Mouse (Mus musculus): ENCODE data around the gene Rnf10. TPM values are rescaled to one million over a fixed set of nuclear protein-coding genes. Genes with fewer than 3 reads are reported as not detected.

The Rnf10 gene
- polyA plus RNA-seq, 2 experiments = 60.2 to 97.0 TPM

DNA sequence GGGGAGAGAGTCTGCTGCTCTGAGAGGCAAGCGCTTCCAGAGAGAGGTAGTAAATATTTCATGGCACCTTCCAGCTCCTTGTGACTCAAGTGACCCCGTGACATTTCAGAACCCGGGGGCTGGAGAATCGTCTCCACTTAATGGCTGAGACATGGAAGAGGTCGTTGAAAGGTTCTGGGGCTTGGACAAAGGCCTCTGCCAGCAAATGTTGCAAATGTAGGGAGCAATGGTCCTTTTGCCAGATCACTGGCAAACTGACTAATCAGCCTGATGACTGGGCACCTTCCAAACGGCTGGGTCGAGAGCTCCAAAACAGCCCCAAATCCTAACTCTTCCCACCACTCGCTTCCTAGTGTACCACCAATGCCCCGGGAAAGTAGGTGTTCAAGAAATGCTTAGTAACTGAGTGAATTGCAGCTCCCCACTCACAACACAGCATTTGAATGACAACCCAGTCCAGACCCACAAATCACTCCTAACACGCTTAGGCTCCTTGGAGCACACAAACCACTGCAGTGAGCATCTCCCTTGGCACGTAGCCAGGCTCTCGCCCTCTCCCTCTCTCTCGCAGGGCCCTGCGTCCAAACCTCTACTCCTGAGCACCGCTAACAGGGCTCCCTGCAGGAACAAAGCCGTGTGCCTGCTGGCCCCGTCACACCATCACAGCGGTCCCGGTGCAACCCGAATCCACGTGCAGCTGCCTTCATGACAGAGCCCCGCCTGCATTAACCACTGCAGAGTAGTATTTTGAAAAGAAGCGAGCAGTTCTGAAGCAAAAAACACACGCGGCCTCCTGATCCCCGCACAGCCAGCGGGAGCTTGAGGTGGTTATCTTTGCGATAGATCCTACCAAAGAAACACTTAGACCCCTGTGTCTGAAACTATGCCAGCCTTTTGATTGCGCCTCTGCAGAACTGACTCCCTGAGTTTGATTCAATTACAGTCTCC is 80.5 kb downstream of the Rnf10 start:
- DNase-seq (ENCODE audit: low read depth in 3 of 3, low spot score in 3 of 3) (no peak), ATAC-seq (ENCODE audit: insufficient read depth) (no peak)
- H3K9me3 ChIP-seq (ENCODE audit: control insufficient read depth, low read length) = no peaks in the 10 kb centered on the region
- no peak overlapping the region for H3K27ac ChIP-seq
- no peak overlapping the region for H3K4me2 ChIP-seq (ENCODE audit: low read depth)
- H3K4me1 ChIP-seq (replicated peaks; ENCODE audit: control insufficient read depth in 2 of 2, insufficient read depth in 2 of 2, low read length in 1 of 2) = peaks cover 0 to 3% of the 10 kb centered on the region in 2 experiments; a peak in 2 of 4 replicates
- TF ChIP-seq CTCF (IDR thresholded peaks at IDR 0.05; ENCODE audit: low read depth) = no peak
- no peak for TF ChIP-seq EP300 (IDR thresholded peaks at IDR 0.05; ENCODE audit: low read depth)
- H3K4me3 ChIP-seq (ENCODE audit: insufficient read depth in 1 of 2, low read depth in 2 of 2, low read length in 2 of 2) = no peak overlapping the region
- H3K9ac ChIP-seq (replicated peaks) = no peak overlapping the region
- 10% methylated on average over 29 of the region's 29 CpGs for WGBS (ENCODE audit: insufficient replicate concordance)
- peaks cover 61% of the 10 kb centered on the region for H3K27me3 ChIP-seq (ENCODE audit: control insufficient read depth, insufficient read depth, low read length)
- no peaks in the 10 kb centered on the region for H3K36me3 ChIP-seq (replicated peaks; ENCODE audit: control insufficient read depth, insufficient read depth, low read depth)

Other genes starting within 250 kb of the Rnf10 start
- 0.07 TPM in 1 of 2 replicates, not detected in the other for gene Gm10401, start 174.6 kb downstream of the Rnf10 start, polyA plus RNA-seq (2012; rRNA removed)
- gene Gm10401, start 174.6 kb downstream of the Rnf10 start, polyA plus RNA-seq (2014; fragmentation: Nextera tagmentation; extraction: Ambion mirVana) = 11.9 and 14.0 TPM in 2 replicates
- gene Acads, start 153.6 kb downstream of the Rnf10 start, polyA plus RNA-seq (2012; rRNA removed) = 26.0 and 26.4 TPM in 2 replicates
- 21.2 and 22.9 TPM in 2 replicates for gene Acads, start 153.6 kb downstream of the Rnf10 start, polyA plus RNA-seq (2014; fragmentation: Nextera tagmentation; extraction: Ambion mirVana)
- gene Unc119b, start 137.9 kb downstream of the Rnf10 start, polyA plus RNA-seq (2012; rRNA removed) = 6.2 and 6.3 TPM in 2 replicates
- gene Unc119b, start 137.9 kb downstream of the Rnf10 start, polyA plus RNA-seq (2014; fragmentation: Nextera tagmentation; extraction: Ambion mirVana) = 5.6 and 7.5 TPM in 2 replicates
- 22.3 and 34.1 TPM in 2 replicates for gene Mlec, start 114.7 kb downstream of the Rnf10 start, polyA plus RNA-seq (2012; rRNA removed)
- gene Mlec, start 114.7 kb downstream of the Rnf10 start, polyA plus RNA-seq (2014; fragmentation: Nextera tagmentation; extraction: Ambion mirVana) = 13.9 and 16.1 TPM in 2 replicates
- gene Cabp1, start 78.5 kb downstream of the Rnf10 start, polyA plus RNA-seq (2012; rRNA removed) = 0.13 and 0.26 TPM in 2 replicates
- gene Cabp1, start 78.5 kb downstream of the Rnf10 start, polyA plus RNA-seq (2014; fragmentation: Nextera tagmentation; extraction: Ambion mirVana) = 0.14 TPM in 1 of 2 replicates, not detected in the other
- gene Pop5, start 37.1 kb downstream of the Rnf10 start, polyA plus RNA-seq (2012; rRNA removed) = 45.0 and 55.2 TPM in 2 replicates
- 95.5 and 106 TPM in 2 replicates for gene Pop5, start 37.1 kb downstream of the Rnf10 start, polyA plus RNA-seq (2014; fragmentation: Nextera tagmentation; extraction: Ambion mirVana)
- gene Coq5, start 6.8 kb upstream of the Rnf10 start, polyA plus RNA-seq (2012; rRNA removed) = 8.2 and 10.3 TPM in 2 replicates
- gene Coq5, start 6.8 kb upstream of the Rnf10 start, polyA plus RNA-seq (2014; fragmentation: Nextera tagmentation; extraction: Ambion mirVana) = 28.4 and 28.7 TPM in 2 replicates
- 63.0 and 152 TPM in 2 replicates for gene Dynll1, start 28.1 kb upstream of the Rnf10 start, polyA plus RNA-seq (2012; rRNA removed)
- 636 and 642 TPM in 2 replicates for gene Dynll1, start 28.1 kb upstream of the Rnf10 start, polyA plus RNA-seq (2014; fragmentation: Nextera tagmentation; extraction: Ambion mirVana)
- 31.8 and 46.2 TPM in 2 replicates for gene Srsf9, start 54.3 kb upstream of the Rnf10 start, polyA plus RNA-seq (2012; rRNA removed)
- gene Srsf9, start 54.3 kb upstream of the Rnf10 start, polyA plus RNA-seq (2014; fragmentation: Nextera tagmentation; extraction: Ambion mirVana) = 81.6 and 93.6 TPM in 2 replicates
- 11.6 and 12.5 TPM in 2 replicates for gene Gatc, start 68.3 kb upstream of the Rnf10 start, polyA plus RNA-seq (2012; rRNA removed)
- gene Gatc, start 68.3 kb upstream of the Rnf10 start, polyA plus RNA-seq (2014; fragmentation: Nextera tagmentation; extraction: Ambion mirVana) = 13.6 and 15.4 TPM in 2 replicates
- 11.0 and 15.4 TPM in 2 replicates for gene Triap1, start 68.3 kb upstream of the Rnf10 start, polyA plus RNA-seq (2012; rRNA removed)
- gene Triap1, start 68.3 kb upstream of the Rnf10 start, polyA plus RNA-seq (2014; fragmentation: Nextera tagmentation; extraction: Ambion mirVana) = 28.9 and 30.8 TPM in 2 replicates
- gene Cox6a1, start 76.1 kb upstream of the Rnf10 start, polyA plus RNA-seq (2012; rRNA removed) = 747 and 780 TPM in 2 replicates
- 731 and 761 TPM in 2 replicates for gene Cox6a1, start 76.1 kb upstream of the Rnf10 start, polyA plus RNA-seq (2014; fragmentation: Nextera tagmentation; extraction: Ambion mirVana)
- gene Msi1, start 156.7 kb upstream of the Rnf10 start, polyA plus RNA-seq (2012; rRNA removed) = 0.95 and 1.2 TPM in 2 replicates
- gene Msi1, start 156.7 kb upstream of the Rnf10 start, polyA plus RNA-seq (2014; fragmentation: Nextera tagmentation; extraction: Ambion mirVana) = 0.37 and 0.59 TPM in 2 replicates
- gene Pla2g1b, start 193.4 kb upstream of the Rnf10 start, polyA plus RNA-seq (2012; rRNA removed) = not detected in 2 replicates
- gene Pla2g1b, start 193.4 kb upstream of the Rnf10 start, polyA plus RNA-seq (2014; fragmentation: Nextera tagmentation; extraction: Ambion mirVana) = not detected in 2 replicates
- gene Sirt4, start 211.8 kb upstream of the Rnf10 start, polyA plus RNA-seq (2012; rRNA removed) = 8.4 and 9.4 TPM in 2 replicates
- gene Sirt4, start 211.8 kb upstream of the Rnf10 start, polyA plus RNA-seq (2014; fragmentation: Nextera tagmentation; extraction: Ambion mirVana) = 2.8 and 3.9 TPM in 2 replicates
- gene Pxn, start 233.8 kb upstream of the Rnf10 start, polyA plus RNA-seq (2012; rRNA removed) = 12.9 and 13.7 TPM in 2 replicates
- gene Pxn, start 233.8 kb upstream of the Rnf10 start, polyA plus RNA-seq (2014; fragmentation: Nextera tagmentation; extraction: Ambion mirVana) = 4.8 and 5.6 TPM in 2 replicates

Data from liver, embryonic 14.5 days (tissue).